Mouse (Mus musculus) G1E (cell line): ENCODE data around the gene Polr3a.

Experiments
- CTCF ChIP-seq: IDR thresholded peaks from 2 replicates; pipeline ENCODE4 v1.5.1; 2012; ENCODE audit warnings: low read depth, low read length, inconsistent platforms, mixed read lengths
- GATA1 ChIP-seq: IDR thresholded peaks from 2 replicates; pipeline ENCODE4 v1.6.1; 2012; ENCODE audit warnings: borderline replicate concordance, low read length, inconsistent platforms, mixed read lengths
- GATA2 ChIP-seq: IDR thresholded peaks from 2 replicates; pipeline ENCODE4 v1.6.1; 2012; ENCODE audit warnings: low read depth, low read length, inconsistent platforms, borderline replicate concordance
- POLR2AphosphoS5 ChIP-seq: IDR thresholded peaks from 2 replicates; pipeline ENCODE4 v1.6.1; 2012; ENCODE audit warnings: low read depth, low read length, inconsistent platforms; ENCODE audit not compliant: insufficient replicate concordance
- TAL1 ChIP-seq: conservative IDR thresholded peaks from 2 replicates; pipeline ENCODE4 v1.6.1; 2012; ENCODE audit warnings: low read depth, low read length, inconsistent platforms, mixed read lengths

DNA sequence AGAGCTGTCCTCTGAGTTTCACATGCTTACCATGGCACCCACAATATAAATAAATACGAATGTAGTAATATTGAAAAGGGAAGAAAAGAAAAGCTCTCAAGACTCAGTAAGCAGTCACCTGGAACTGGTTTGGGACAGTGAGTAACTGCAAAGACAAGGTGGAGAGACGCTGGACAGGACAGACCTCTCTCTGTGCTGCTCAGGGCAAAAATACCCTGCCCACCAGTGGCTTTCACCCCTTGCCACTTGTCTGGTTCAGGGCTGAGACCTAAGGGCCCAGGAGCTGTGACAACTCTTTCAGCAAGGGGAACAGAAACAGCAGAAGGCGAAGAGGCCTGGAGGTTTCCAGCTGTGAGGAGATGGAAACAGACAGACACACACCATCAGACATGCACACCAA is 28.7 kb downstream of the Polr3a start:
- TF ChIP-seq GATA1 = no peak
- TF ChIP-seq TAL1 = no peak
- no peak for TF ChIP-seq CTCF
- TF ChIP-seq GATA2 = no peak
- TF ChIP-seq POLR2AphosphoS5 = no peak
